Mouse (Mus musculus) kidney, embryonic 14.5 days (tissue): Measurements from ENCODE around the gene Srl. TPM values are rescaled to one million over a fixed set of nuclear protein-coding genes. Genes with fewer than 3 reads are reported as not detected.

Experiments used
- ATAC-seq: fragments of 200-750 bp; cut with Nextera tagmentation; 2 replicates; pipeline ENCODE4 v1.8.0; 2017; ENCODE audit warnings: moderate number of reproducible peaks, mild to moderate bottlenecking, moderate TSS enrichment, moderate library complexity; ENCODE audit not compliant: low FRiP score, low TSS enrichment
- H3K27ac ChIP-seq: fragments of 300-500 bp; sonication (generic); 2 replicates; pipeline ENCODE4 v1.5.1; 2014; ENCODE audit warnings: low read depth, mild to moderate bottlenecking, low read length, moderate library complexity, mixed read lengths
- H3K27me3 ChIP-seq: fragments of 300-500 bp; sonication (generic); 2 replicates; pipeline ENCODE4 v1.6.1; 2014; ENCODE audit warnings: mild to moderate bottlenecking, low read length; ENCODE audit not compliant: control insufficient read depth, insufficient read depth
- H3K36me3 ChIP-seq: fragments of 300-500 bp; sonication (generic); 2 replicates; pipeline ENCODE4 v1.6.1; 2014; ENCODE audit warnings: low read length, mixed read lengths; ENCODE audit not compliant: control insufficient read depth, insufficient read depth
- H3K4me1 ChIP-seq: fragments of 300-500 bp; sonication (generic); 2 replicates; pipeline ENCODE4 v1.6.1; 2014; ENCODE audit warnings: low read length, mixed read lengths; ENCODE audit not compliant: control insufficient read depth, insufficient read depth
- H3K4me2 ChIP-seq: fragments of 300-500 bp; sonication (generic); replicated peaks from 2 replicates; pipeline ENCODE4 v1.6.1; 2014; ENCODE audit warnings: low read depth, mild to moderate bottlenecking, low read length
- H3K4me3 ChIP-seq: fragments of 300-500 bp; sonication (generic); 2 replicates; pipeline ENCODE4 v1.5.1; 2014; ENCODE audit warnings: mild to moderate bottlenecking, low read length
- H3K9ac ChIP-seq: fragments of 300-500 bp; sonication (generic); 2 replicates; pipeline ENCODE4 v1.6.1; 2014; ENCODE audit warnings: low read depth, mild to moderate bottlenecking, low read length, moderate library complexity
- H3K9me3 ChIP-seq: fragments of 300-500 bp; sonication (generic); 2 replicates; pipeline ENCODE4 v1.6.1; 2016; ENCODE audit warnings: low read length; ENCODE audit not compliant: control insufficient read depth
- WGBS: fragments of 180-500 bp; shearing (Covaris S2); extraction: QIAGEN DNeasy Blood & Tissue Kit; methylation state at CpG from one replicate; pipeline ENCODE4 v1.1.7; 2014; 5-methylcytosine and 5-hydroxymethylcytosine counted together
- polyA plus RNA-seq: library from polyadenylated mRNA; unstranded; fragments of >200 nt; fragmentation: Nextera tagmentation; extraction: Ambion mirVana; gene quantifications from 2 replicates; pipeline ENCODE4 v1.2.1, GENCODE M21; 2014

The Srl gene
- polyA plus RNA-seq, 1 experiment from 2014 or later, result 21.1 TPM

DNA sequence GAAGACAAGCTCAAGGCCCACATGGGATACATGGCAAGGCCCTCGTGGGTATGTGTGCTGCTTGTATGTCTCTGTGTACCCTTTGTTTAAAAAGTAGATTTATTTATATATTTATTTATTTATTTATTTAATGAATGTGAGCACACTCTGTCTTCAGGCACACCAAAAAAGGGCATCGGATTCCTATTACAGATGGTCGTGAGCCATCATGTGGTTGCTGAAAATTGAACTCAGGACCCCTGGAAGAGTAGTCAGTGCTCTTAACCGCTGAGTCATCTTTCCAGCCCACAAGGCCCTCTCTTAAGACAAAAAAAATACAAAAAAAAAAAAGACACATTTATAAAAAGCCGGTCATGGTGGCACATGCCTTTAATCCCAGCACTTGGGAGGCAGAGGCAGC, 6.0 kb upstream of the Srl start:
- H3K27me3 ChIP-seq, result no peaks in the 10 kb centered on the region
- no peak overlapping the region for H3K27ac ChIP-seq
- H3K4me3 ChIP-seq, result no peak overlapping the region
- H3K9ac ChIP-seq, result no peak overlapping the region
- peaks cover 63% of the 10 kb centered on the region for H3K36me3 ChIP-seq
- H3K4me1 ChIP-seq, result peaks cover 7% of the 10 kb centered on the region
- WGBS, result 90% methylated on average over 5 of the region's 5 CpGs
- H3K4me2 ChIP-seq, result no peak overlapping the region
- H3K9me3 ChIP-seq, result no peaks in the 10 kb centered on the region
- no peak for ATAC-seq

- H3K27me3 ChIP-seq, result no peaks in the 10 kb centered on the region
- H3K9me3 ChIP-seq, result no peaks in the 10 kb centered on the region
- 0 out of 2 replicates have a peak, but pooled peaks cover 3% of the 10 kb centered on the region for H3K4me1 ChIP-seq
- ATAC-seq, result no peak
- WGBS, result 95% methylated on average over 8 of the region's 8 CpGs
- H3K4me2 ChIP-seq, result no peak overlapping the region
- H3K9ac ChIP-seq, result no peak overlapping the region
- H3K27ac ChIP-seq, result no peak overlapping the region
- H3K4me3 ChIP-seq, result no peak overlapping the region
- peaks cover 60% of the 10 kb centered on the region for H3K36me3 ChIP-seq
Measured at GRCm38 (mm10) chr16:4546838-4547237, 5.2 kb upstream of the Srl start.

- 81% methylated on average over 9 of the region's 9 CpGs for WGBS
- no peaks in the 10 kb centered on the region for H3K27me3 ChIP-seq
- no peak overlapping the region for H3K27ac ChIP-seq
- no peak overlapping the region for H3K9ac ChIP-seq
- no peaks in the 10 kb centered on the region for H3K9me3 ChIP-seq
- no peak overlapping the region for H3K4me3 ChIP-seq
- H3K4me1 ChIP-seq, result no peaks in the 10 kb centered on the region
- H3K4me2 ChIP-seq, result no peak overlapping the region
- H3K36me3 ChIP-seq, result peaks cover 48% of the 10 kb centered on the region
- no peak for ATAC-seq
Measured at GRCm38 (mm10) chr16:4544845-4545244, 3.2 kb upstream of the Srl start.

- Histone ChIP-seq H3K27ac (no peak overlapping the region), H3K9ac (no peak overlapping the region), H3K4me1 (no peaks in the 10 kb centered on the region), H3K9me3 (no peaks in the 10 kb centered on the region), H3K36me3 (peaks cover 33% of the 10 kb centered on the region), H3K4me2 (no peak overlapping the region), H3K4me3 (no peak overlapping the region), H3K27me3 (no peaks in the 10 kb centered on the region)
- no peak for ATAC-seq
- 86% methylated on average over 3 of the region's 3 CpGs for WGBS
Measured at GRCm38 (mm10) chr16:4543266-4543665, 1.6 kb upstream of the Srl start.

DNA sequence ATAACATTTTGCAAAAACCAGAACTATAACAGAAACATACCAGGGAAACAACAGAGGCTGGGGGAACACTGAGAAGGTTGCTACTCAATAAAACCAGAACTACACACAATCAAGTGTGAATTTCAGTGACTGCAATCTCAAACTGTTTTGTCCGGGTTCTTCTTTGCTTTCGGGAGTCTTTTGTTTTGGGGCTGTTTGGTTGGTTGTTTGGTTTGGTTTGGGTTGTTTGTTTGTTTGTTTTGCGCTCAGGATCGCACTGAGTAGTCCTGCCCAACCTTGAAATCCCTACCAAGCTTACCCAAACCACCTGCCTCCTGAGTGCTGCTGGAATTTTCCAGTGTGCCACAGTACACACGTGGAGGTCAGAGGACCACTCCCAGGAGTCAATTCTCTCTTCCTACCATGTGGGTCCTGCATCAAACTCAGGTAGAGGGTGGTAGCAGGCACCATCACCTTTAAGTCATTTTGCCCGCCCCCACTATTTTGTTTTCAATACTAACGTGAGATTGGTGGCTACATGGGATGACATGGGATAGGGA, 689 bp upstream of the Srl start:
- Histone ChIP-seq H3K4me2 (no peak overlapping the region; the same call in 1 of the 2 replicates), H3K4me1 (no peaks in the 10 kb centered on the region), H3K27ac (no peak overlapping the region), H3K36me3 (peaks cover 27% of the 10 kb centered on the region), H3K9ac (peak overlapping the region; percentile 14; the same call in 1 of the 2 replicates), H3K4me3 (no peak overlapping the region), H3K27me3 (no peaks in the 10 kb centered on the region), H3K9me3 (no peaks in the 10 kb centered on the region)
- 40% methylated on average over 7 of the region's 7 CpGs for WGBS
- ATAC-seq, result no peak

- H3K9ac ChIP-seq, result 0 out of 2 replicates have a peak overlapping the region, but pooled peaks have one; percentile 64
- H3K4me3 ChIP-seq, result peak overlapping the region; percentile 50
- peaks cover 16% of the 10 kb centered on the region for H3K36me3 ChIP-seq
- no peaks in the 10 kb centered on the region for H3K27me3 ChIP-seq
- H3K4me2 ChIP-seq, result peak overlapping the region; percentile 55
- WGBS, result 59% methylated on average over 4 of the region's 4 CpGs
- H3K27ac ChIP-seq, result no peak overlapping the region
- no peaks in the 10 kb centered on the region for H3K9me3 ChIP-seq
- ATAC-seq, result no peak
- no peaks in the 10 kb centered on the region for H3K4me1 ChIP-seq
Measured at GRCm38 (mm10) chr16:4541033-4541432, 583 bp downstream of the Srl start.

- H3K27ac ChIP-seq, result no peak overlapping the region
- peaks cover 7% of the 10 kb centered on the region for H3K36me3 ChIP-seq
- ATAC-seq, result no peak
- no peaks in the 10 kb centered on the region for H3K27me3 ChIP-seq
- H3K4me2 ChIP-seq, result no peak overlapping the region
- H3K9me3 ChIP-seq, result no peaks in the 10 kb centered on the region
- no peak overlapping the region for H3K9ac ChIP-seq
- WGBS, result 91% methylated on average over 12 of the region's 12 CpGs
- H3K4me3 ChIP-seq, result no peak overlapping the region
- H3K4me1 ChIP-seq, result no peaks in the 10 kb centered on the region
Measured at GRCm38 (mm10) chr16:4540064-4540775, 1.4 kb downstream of the Srl start.

- no peak overlapping the region for H3K27ac ChIP-seq
- H3K9me3 ChIP-seq, result no peaks in the 10 kb centered on the region
- H3K36me3 ChIP-seq, result peaks cover 2% of the 10 kb centered on the region; the same call in 1 of the 2 replicates
- no peaks in the 10 kb centered on the region for H3K4me1 ChIP-seq
- H3K4me3 ChIP-seq, result no peak overlapping the region
- no peaks in the 10 kb centered on the region for H3K27me3 ChIP-seq
- no peak overlapping the region for H3K4me2 ChIP-seq
- ATAC-seq, result no peak
- no peak overlapping the region for H3K9ac ChIP-seq
- 80% methylated on average over 4 of the region's 4 CpGs for WGBS
Measured at GRCm38 (mm10) chr16:4539521-4539920, 2.1 kb downstream of the Srl start.

DNA sequence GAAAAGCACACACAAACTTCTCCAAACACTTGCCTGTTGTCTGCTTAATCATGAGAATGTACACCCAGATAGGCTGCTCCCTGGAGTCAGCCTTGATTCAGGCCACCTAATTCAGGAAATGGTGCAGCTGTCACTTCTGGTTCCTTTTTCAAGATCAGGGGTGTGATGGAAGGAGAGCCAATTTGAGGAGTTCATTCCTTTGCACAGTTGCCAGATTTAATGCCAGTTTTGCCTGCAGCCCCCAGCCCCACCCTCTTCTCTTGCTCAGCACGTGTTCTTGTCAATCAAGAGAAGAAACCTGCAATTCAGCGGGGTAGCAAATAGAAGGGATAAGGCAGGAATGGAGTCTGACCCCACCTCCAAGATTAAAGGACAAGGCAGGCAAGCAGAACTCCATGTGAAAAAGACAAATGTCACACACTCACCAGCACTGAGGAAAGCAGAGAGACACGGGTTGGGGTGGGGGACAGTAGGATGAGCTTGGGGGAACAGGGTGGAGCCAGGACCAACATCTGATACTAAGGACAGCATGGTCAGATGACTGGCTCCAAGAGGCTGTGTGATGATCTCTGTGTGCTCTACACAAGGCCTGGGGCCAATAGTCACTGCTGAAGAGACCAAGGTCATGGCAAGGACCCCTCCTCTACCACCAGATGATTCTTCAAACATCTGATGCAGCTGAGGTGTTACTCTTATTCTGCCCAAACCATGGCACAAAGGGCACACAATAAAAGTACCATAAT, 3.8 kb downstream of the Srl start:
- no peaks in the 10 kb centered on the region for H3K36me3 ChIP-seq
- H3K4me1 ChIP-seq, result no peaks in the 10 kb centered on the region
- no peaks in the 10 kb centered on the region for H3K9me3 ChIP-seq
- H3K27ac ChIP-seq, result no peak overlapping the region
- H3K27me3 ChIP-seq, result no peaks in the 10 kb centered on the region
- no peak overlapping the region for H3K4me3 ChIP-seq
- H3K4me2 ChIP-seq, result no peak overlapping the region
- H3K9ac ChIP-seq, result no peak overlapping the region
- no peak for ATAC-seq
- 76% methylated on average over 3 of the region's 3 CpGs for WGBS
